Mouse (Mus musculus): ENCODE measurements around the gene Myh3.

DNA sequence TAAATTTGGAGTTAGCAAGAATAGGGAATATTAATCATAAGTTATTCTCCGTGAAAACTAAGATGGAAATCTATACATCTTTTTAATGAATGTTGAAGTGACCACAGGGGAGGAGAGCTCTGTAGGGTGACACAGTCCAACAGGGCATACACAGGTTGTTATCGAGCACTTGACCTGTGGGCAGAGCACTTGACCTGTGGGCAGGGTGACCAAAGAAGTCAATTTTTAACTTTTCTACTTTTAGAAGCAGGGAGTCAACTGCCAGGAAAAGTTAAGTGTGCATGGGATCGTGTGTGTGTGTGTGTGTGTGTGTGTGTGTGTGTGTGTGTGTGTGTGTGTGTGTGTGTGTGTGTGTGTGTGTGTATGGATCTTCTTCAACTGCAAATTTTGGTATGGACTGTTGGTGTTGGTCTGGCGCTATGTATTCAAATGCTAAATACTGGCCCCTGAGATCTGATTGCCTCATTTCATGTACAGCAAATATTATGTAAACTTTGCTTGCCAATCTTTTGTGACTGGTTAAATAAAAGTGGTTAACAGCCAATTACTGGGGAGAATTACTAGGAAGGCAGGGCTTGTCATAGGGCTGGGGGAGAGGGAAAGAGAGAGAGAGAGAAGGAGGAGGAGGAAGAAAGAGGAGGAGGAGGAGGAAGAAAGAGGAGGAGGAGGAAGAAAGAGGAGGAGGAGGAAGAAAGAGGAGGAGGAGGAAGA lies 43.2 kb upstream of the Myh3 start:
- no peak for TF ChIP-seq CTCF (IDR thresholded peaks at IDR 0.05; ENCODE audit: extremely low read depth, insufficient read depth, low read length)
- no peak for TF ChIP-seq POLR2A (IDR thresholded peaks at IDR 0.05; ENCODE audit: extremely low read depth, insufficient read depth, low read length)
